Mouse (Mus musculus): Measurements from ENCODE around the gene Pip5k1a. TPM values are rescaled to one million over a fixed set of nuclear protein-coding genes. Genes with fewer than 3 reads are reported as not detected.

Pip5k1a gene
- polyA plus RNA-seq, 1 experiment = not detected

- WGBS = 3% methylated on average over 2 of the region's 2 CpGs
- peaks cover 2% of the 10 kb centered on the region; the same call in 1 of the 2 replicates for H3K4me1 ChIP-seq (ENCODE audit: control insufficient read depth, insufficient read depth, low read length)
- TF ChIP-seq POLR2A (IDR thresholded peaks at IDR 0.05; ENCODE audit: insufficient read depth, low read depth, low read length) = no peak
- no peak for TF ChIP-seq CTCF (IDR thresholded peaks at IDR 0.05; ENCODE audit: insufficient read depth, low read depth, low read length)
- H3K27ac ChIP-seq (ENCODE audit: insufficient read depth, low read depth, low read length) = no peak overlapping the region
- no peak overlapping the region for H3K4me3 ChIP-seq (ENCODE audit: insufficient read depth, low read depth, low read length)
These were observed 5.9 kb downstream of the Pip5k1a start for GRCm38 (mm10) chr3:95100854-95101253.

GRCm38 (mm10) chr3:95088071-95088470 lies 18.7 kb downstream of the Pip5k1a start:
- Histone ChIP-seq H3K27ac (ENCODE audit: insufficient read depth, low read depth, low read length) (no peak overlapping the region), H3K4me3 (ENCODE audit: insufficient read depth, low read depth, low read length) (no peak overlapping the region), H3K4me1 (ENCODE audit: control insufficient read depth, insufficient read depth, low read length) (peaks cover 2% of the 10 kb centered on the region; the same call in 1 of the 2 replicates)
- 69% methylated on average over 1 of the region's 1 CpGs for WGBS
- TF ChIP-seq POLR2A (IDR thresholded peaks at IDR 0.05; ENCODE audit: insufficient read depth, low read depth, low read length) = no peak
- TF ChIP-seq CTCF (IDR thresholded peaks at IDR 0.05; ENCODE audit: insufficient read depth, low read depth, low read length) = no peak

- TF ChIP-seq POLR2A (IDR thresholded peaks at IDR 0.05; ENCODE audit: insufficient read depth, low read depth, low read length) (no peak), CTCF (IDR thresholded peaks at IDR 0.05; ENCODE audit: insufficient read depth, low read depth, low read length) (no peak)
- WGBS = 91% methylated on average over 2 of the region's 2 CpGs
- H3K4me3 ChIP-seq (ENCODE audit: insufficient read depth, low read depth, low read length) = no peak overlapping the region
- H3K4me1 ChIP-seq (ENCODE audit: control insufficient read depth, insufficient read depth, low read length) = no peaks in the 10 kb centered on the region
- H3K27ac ChIP-seq (ENCODE audit: insufficient read depth, low read depth, low read length) = no peak overlapping the region
These were observed 35.1 kb downstream of the Pip5k1a start for GRCm38 (mm10) chr3:95071606-95072005.

GRCm38 (mm10) chr3:95066570-95066969 lies 40.2 kb downstream of the Pip5k1a start:
- 71% methylated on average over 11 of the region's 11 CpGs for WGBS
- Histone ChIP-seq H3K4me3 (ENCODE audit: insufficient read depth, low read depth, low read length) (no peak overlapping the region), H3K4me1 (ENCODE audit: control insufficient read depth, insufficient read depth, low read length) (no peaks in the 10 kb centered on the region), H3K27ac (ENCODE audit: insufficient read depth, low read depth, low read length) (no peak overlapping the region)
- no peak for TF ChIP-seq POLR2A (IDR thresholded peaks at IDR 0.05; ENCODE audit: insufficient read depth, low read depth, low read length)
- no peak for TF ChIP-seq CTCF (IDR thresholded peaks at IDR 0.05; ENCODE audit: insufficient read depth, low read depth, low read length)

GRCm38 (mm10) chr3:95066095-95066494 lies 40.6 kb downstream of the Pip5k1a start:
- WGBS = 85% methylated on average over 6 of the region's 6 CpGs

GRCm38 (mm10) chr3:95065553-95065952 lies 41.2 kb downstream of the Pip5k1a start:
- TF ChIP-seq CTCF (IDR thresholded peaks at IDR 0.05; ENCODE audit: insufficient read depth, low read depth, low read length) (no peak), POLR2A (IDR thresholded peaks at IDR 0.05; ENCODE audit: insufficient read depth, low read depth, low read length) (no peak)
- no peak overlapping the region for H3K4me3 ChIP-seq (ENCODE audit: insufficient read depth, low read depth, low read length)
- WGBS = 80% methylated on average over 1 of the region's 1 CpGs
- H3K27ac ChIP-seq (ENCODE audit: insufficient read depth, low read depth, low read length) = no peak overlapping the region
- H3K4me1 ChIP-seq (ENCODE audit: control insufficient read depth, insufficient read depth, low read length) = no peaks in the 10 kb centered on the region

More at GRCm38 (mm10) chr3:95066095-95066494, 40.6 kb downstream of the Pip5k1a start:
- TF ChIP-seq CTCF (IDR thresholded peaks at IDR 0.05; ENCODE audit: insufficient read depth, low read depth, low read length) (no peak), POLR2A (IDR thresholded peaks at IDR 0.05; ENCODE audit: insufficient read depth, low read depth, low read length) (no peak)
- no peak overlapping the region for H3K4me3 ChIP-seq (ENCODE audit: insufficient read depth, low read depth, low read length)
- H3K27ac ChIP-seq (ENCODE audit: insufficient read depth, low read depth, low read length) = no peak overlapping the region
- H3K4me1 ChIP-seq (ENCODE audit: control insufficient read depth, insufficient read depth, low read length) = no peaks in the 10 kb centered on the region

- Histone ChIP-seq H3K4me1 (ENCODE audit: control insufficient read depth, insufficient read depth, low read length) (peaks cover 2% of the 10 kb centered on the region; the same call in 1 of the 2 replicates), H3K27ac (ENCODE audit: insufficient read depth, low read depth, low read length) (no peak overlapping the region), H3K4me3 (ENCODE audit: insufficient read depth, low read depth, low read length) (no peak overlapping the region)
- TF ChIP-seq POLR2A (IDR thresholded peaks at IDR 0.05; ENCODE audit: insufficient read depth, low read depth, low read length) = no peak
- TF ChIP-seq CTCF (IDR thresholded peaks at IDR 0.05; ENCODE audit: insufficient read depth, low read depth, low read length) = no peak
- WGBS = 94% methylated on average over 4 of the region's 4 CpGs
These were observed 43.0 kb downstream of the Pip5k1a start for GRCm38 (mm10) chr3:95063741-95064140.

GRCm38 (mm10) chr3:95058078-95058477 lies 48.7 kb downstream of the Pip5k1a start:
- H3K4me3 ChIP-seq (ENCODE audit: insufficient read depth, low read depth, low read length) = no peak overlapping the region
- H3K27ac ChIP-seq (ENCODE audit: insufficient read depth, low read depth, low read length) = peak overlapping the region; percentile 50
- TF ChIP-seq CTCF (IDR thresholded peaks at IDR 0.05; ENCODE audit: insufficient read depth, low read depth, low read length) (no peak), POLR2A (IDR thresholded peaks at IDR 0.05; ENCODE audit: insufficient read depth, low read depth, low read length) (no peak)
- H3K4me1 ChIP-seq (ENCODE audit: control insufficient read depth, insufficient read depth, low read length) = peaks cover 6% of the 10 kb centered on the region; the same call in 1 of the 2 replicates
- 42% methylated on average over 8 of the region's 8 CpGs for WGBS

GRCm38 (mm10) chr3:95056275-95056674 lies 50.5 kb downstream of the Pip5k1a start:
- WGBS = 86% methylated on average over 7 of the region's 7 CpGs

More at GRCm38 (mm10) chr3:95056275-95056674, 50.5 kb downstream of the Pip5k1a start:
- Histone ChIP-seq H3K4me3 (ENCODE audit: insufficient read depth, low read depth, low read length) (no peak overlapping the region), H3K4me1 (ENCODE audit: control insufficient read depth, insufficient read depth, low read length) (peaks cover 6% of the 10 kb centered on the region; the same call in 1 of the 2 replicates), H3K27ac (ENCODE audit: insufficient read depth, low read depth, low read length) (no peak overlapping the region)
- no peak for TF ChIP-seq CTCF (IDR thresholded peaks at IDR 0.05; ENCODE audit: insufficient read depth, low read depth, low read length)
- TF ChIP-seq POLR2A (IDR thresholded peaks at IDR 0.05; ENCODE audit: insufficient read depth, low read depth, low read length) = no peak
